8 mouse cellular contexts compared by ENCODE assay signal in genomic region chr5:140684343-140685148, GRCm38 (mm10). TPM values are rescaled to one million over a fixed set of nuclear protein-coding genes. Genes with fewer than 3 reads are reported as not detected.
DNase-seq lines count a peak whose midpoint lies in the region; ATAC-seq and TF ChIP-seq lines count a peak whose summit lies in the region.

No protein-coding gene starts in this region.

- no peaks in the 10 kb centered on the region for H3K4me1 ChIP-seq in heart, adult 2 months (ENCODE audit: control insufficient read depth, insufficient read depth, low read length)
- H3K4me1 ChIP-seq in heart, embryonic 10.5 days, result peaks cover 8% of the 10 kb centered on the region; the same call in 1 of the 2 replicates
- no peaks in the 10 kb centered on the region for H3K4me1 ChIP-seq in forebrain, embryonic 13.5 days
- no peaks in the 10 kb centered on the region for H3K4me1 ChIP-seq in neural tube, embryonic 13.5 days (replicated peaks)

- H3K4me3 ChIP-seq in heart, adult 2 months, result no peak overlapping the region
- no peak overlapping the region for H3K4me3 ChIP-seq in heart, embryonic 10.5 days
- no peak overlapping the region for H3K4me3 ChIP-seq in forebrain, embryonic 13.5 days
- H3K4me3 ChIP-seq in neural tube, embryonic 13.5 days, result no peak overlapping the region

- H3K36me3 ChIP-seq in heart, adult 2 months (ENCODE audit: control insufficient read depth, insufficient read depth, low read length), result no peaks in the 10 kb centered on the region
- peaks cover 44% of the 10 kb centered on the region for H3K36me3 ChIP-seq in heart, embryonic 10.5 days
- peaks cover 68% of the 10 kb centered on the region for H3K36me3 ChIP-seq in forebrain, embryonic 13.5 days (ENCODE audit: poor library complexity, severe bottlenecking)
- H3K36me3 ChIP-seq in neural tube, embryonic 13.5 days, result peaks cover 69% of the 10 kb centered on the region

- no peaks in the 10 kb centered on the region for H3K9me3 ChIP-seq in heart, embryonic 10.5 days
- H3K9me3 ChIP-seq in forebrain, embryonic 13.5 days (replicated peaks), result no peaks in the 10 kb centered on the region
- no peaks in the 10 kb centered on the region for H3K9me3 ChIP-seq in neural tube, embryonic 13.5 days

- no peak overlapping the region for H3K9ac ChIP-seq in heart, adult 2 months (ENCODE audit: low read depth, low read length)
- no peak overlapping the region for H3K9ac ChIP-seq in forebrain, embryonic 13.5 days
- H3K9ac ChIP-seq in neural tube, embryonic 13.5 days, result 0 out of 2 replicates have a peak overlapping the region, but pooled peaks have one; percentile 34

- DNase-seq in heart, adult 2 months, result peak; percentile 33 to 56
- DNase-seq in heart, embryonic 10.5 days (ENCODE audit: low spot score), result no peak
- DNase-seq in 416B (ENCODE audit: low read depth), result peak; percentile 53
- DNase-seq in R1 (ENCODE audit: low read depth, low spot score), result peak; percentile 46
- peak; percentile 28 to 37 for DNase-seq in layer of hippocampus, postnatal 36 days

- H3K27me3 ChIP-seq in heart, adult 2 months (ENCODE audit: control insufficient read depth, insufficient read depth, low read length), result no peaks in the 10 kb centered on the region
- H3K27me3 ChIP-seq in heart, embryonic 10.5 days (ENCODE audit: insufficient read depth, poor library complexity, severe bottlenecking), result no peaks in the 10 kb centered on the region
- H3K27me3 ChIP-seq in forebrain, embryonic 13.5 days, result no peaks in the 10 kb centered on the region
- H3K27me3 ChIP-seq in neural tube, embryonic 13.5 days, result no peaks in the 10 kb centered on the region

- WGBS in heart, adult 2 months, result 65% methylated on average over 16 of the region's 16 CpGs
- WGBS in heart, embryonic 10.5 days, result 67% methylated on average over 16 of the region's 16 CpGs
- 62% methylated on average over 16 of the region's 16 CpGs for WGBS in forebrain, embryonic 13.5 days
- WGBS in neural tube, embryonic 13.5 days, result 61% methylated on average over 16 of the region's 16 CpGs

- no peak overlapping the region for H3K4me2 ChIP-seq in forebrain, embryonic 13.5 days
- H3K4me2 ChIP-seq in neural tube, embryonic 13.5 days, result no peak overlapping the region

- H3K27ac ChIP-seq in heart, adult 2 months, result no peak overlapping the region
- H3K27ac ChIP-seq in heart, embryonic 10.5 days, result no peak overlapping the region
- no peak overlapping the region for H3K27ac ChIP-seq in forebrain, embryonic 13.5 days
- H3K27ac ChIP-seq in neural tube, embryonic 13.5 days (replicated peaks), result no peak overlapping the region

- H3K79me2 ChIP-seq in heart, adult 2 months (replicated peaks; ENCODE audit: control insufficient read depth, insufficient read depth, low read length), result no peaks in the 10 kb centered on the region

- TF ChIP-seq EP300 in heart, adult 2 months (IDR thresholded peaks at IDR 0.05; ENCODE audit: insufficient read depth, low read depth, low read length), result no peak

- no peak for TF ChIP-seq POLR2A in heart, adult 2 months (IDR thresholded peaks at IDR 0.05; ENCODE audit: insufficient read depth, low read depth, low read length)

- intact Hi-C loops in heart, adult 2 months (cut with DNase I), result loop anchor here (2.0 kb wide), 1 partner anchor 144 kb away; no protein-coding TSS in a partner anchor

- TF ChIP-seq CTCF in heart, adult 2 months (IDR thresholded peaks at IDR 0.05), result peak; percentile 96

- ATAC-seq in forebrain, embryonic 13.5 days, result peak; percentile 51; the same call in 1 of the 2 replicates
- ATAC-seq in neural tube, embryonic 13.5 days (ENCODE audit: low read depth), result peak; percentile 70
- no peak for ATAC-seq in inflammation-experienced regulatory T-cells, adult 6 months

RNA-seq across cellular contexts. Expression of gene Iqce, which starts 17.6 kb away (rescaled TPM):
- 1 to 10 TPM; 3.7 to 7.1 TPM for total RNA-seq in heart, adult 2 months (2021)
- polyA plus RNA-seq in heart, adult 2 months (2012; rRNA removed), result 5.8 TPM in 2 replicates
- polyA plus RNA-seq in heart, embryonic 10.5 days (2016; fragmentation: Nextera tagmentation; extraction: Ambion mirVana), result 11.4 and 17.9 TPM in 2 replicates
- 20.1 and 27.6 TPM in 2 replicates for polyA plus RNA-seq in forebrain, embryonic 13.5 days (2015; fragmentation: Nextera tagmentation; extraction: Ambion mirVana)
- 10 to 100 TPM; 48.7 to 66.2 TPM for total RNA-seq in layer of hippocampus, postnatal 36 days (2021)
- 22.9 and 24.1 TPM in 2 replicates for polyA plus RNA-seq in neural tube, embryonic 13.5 days (2015; fragmentation: Nextera tagmentation; extraction: Ambion mirVana)
- 10 to 100 TPM; 22.6 to 30.2 (median 27.3) TPM for polyA plus RNA-seq in inflammation-experienced regulatory T-cells, adult 6 months (2017; shearing (Covaris generic))

RNA-seq across cellular contexts. Expression of gene Brat1, which starts 20.3 kb away (rescaled TPM):
- total RNA-seq in heart, adult 2 months (2021), result 1 to 10 TPM; 6.4 to 8.2 TPM
- 11.0 and 13.2 TPM in 2 replicates for polyA plus RNA-seq in heart, adult 2 months (2012; rRNA removed)
- polyA plus RNA-seq in heart, embryonic 10.5 days (2016; fragmentation: Nextera tagmentation; extraction: Ambion mirVana), result 18.6 and 19.1 TPM in 2 replicates
- polyA plus RNA-seq in forebrain, embryonic 13.5 days (2015; fragmentation: Nextera tagmentation; extraction: Ambion mirVana), result 21.2 and 25.1 TPM in 2 replicates
- total RNA-seq in layer of hippocampus, postnatal 36 days (2021), result 10 to 100 TPM; 19.5 to 21.0 TPM
- polyA plus RNA-seq in neural tube, embryonic 13.5 days (2015; fragmentation: Nextera tagmentation; extraction: Ambion mirVana), result 23.5 and 25.8 TPM in 2 replicates
- polyA plus RNA-seq in inflammation-experienced regulatory T-cells, adult 6 months (2017; shearing (Covaris generic)), result 10 to 100 TPM; 14.0 to 14.1 (median 14.1) TPM

RNA-seq across cellular contexts. Expression of gene Ttyh3, which starts 35.7 kb away (rescaled TPM):
- total RNA-seq in heart, adult 2 months (2021), result 10 to 100 TPM; 10.6 to 11.0 TPM
- polyA plus RNA-seq in heart, adult 2 months (2012; rRNA removed), result 13.9 and 14.6 TPM in 2 replicates
- polyA plus RNA-seq in heart, embryonic 10.5 days (2016; fragmentation: Nextera tagmentation; extraction: Ambion mirVana), result 23.5 and 32.9 TPM in 2 replicates
- 59.3 and 63.4 TPM in 2 replicates for polyA plus RNA-seq in forebrain, embryonic 13.5 days (2015; fragmentation: Nextera tagmentation; extraction: Ambion mirVana)
- total RNA-seq in layer of hippocampus, postnatal 36 days (2021), result 100 to 1,000 TPM; 191 to 221 TPM
- polyA plus RNA-seq in neural tube, embryonic 13.5 days (2015; fragmentation: Nextera tagmentation; extraction: Ambion mirVana), result 68.5 and 72.3 TPM in 2 replicates
- 1 to 10 TPM; 2.8 to 4.2 (median 3.7) TPM for polyA plus RNA-seq in inflammation-experienced regulatory T-cells, adult 6 months (2017; shearing (Covaris generic))

RNA-seq across cellular contexts. Expression of gene Amz1, which starts 39.4 kb away (rescaled TPM):
- total RNA-seq in heart, adult 2 months (2021), result under 1 TPM; 0.31 to 0.48 TPM
- polyA plus RNA-seq in heart, adult 2 months (2012; rRNA removed), result 0.59 and 0.98 TPM in 2 replicates
- 0.55 and 1.2 TPM in 2 replicates for polyA plus RNA-seq in heart, embryonic 10.5 days (2016; fragmentation: Nextera tagmentation; extraction: Ambion mirVana)
- 2.7 and 3.3 TPM in 2 replicates for polyA plus RNA-seq in forebrain, embryonic 13.5 days (2015; fragmentation: Nextera tagmentation; extraction: Ambion mirVana)
- total RNA-seq in layer of hippocampus, postnatal 36 days (2021), result 10 to 100 TPM; 12.1 to 13.0 TPM
- polyA plus RNA-seq in neural tube, embryonic 13.5 days (2015; fragmentation: Nextera tagmentation; extraction: Ambion mirVana), result 1.6 and 2.1 TPM in 2 replicates
- under 1 TPM; 0.41 to 0.50 (median 0.44) TPM for polyA plus RNA-seq in inflammation-experienced regulatory T-cells, adult 6 months (2017; shearing (Covaris generic))
